In genomic region chr13:103794688-103795543, GRCm38 (mm10) we compare ENCODE assay signal across 16 mouse cellular contexts. TPM values are rescaled to one million over a fixed set of nuclear protein-coding genes. Genes with fewer than 3 reads are reported as not detected.
A peak's percentile ranks its signal among the peaks of the same experiment; 100 is the strongest.
DNase-seq lines count a peak whose midpoint lies in the region; ATAC-seq lines count a peak whose summit lies in the region.
"Had no signal": no experiment of that assay in that cellular context is flagged by ENCODE, and none has a peak within 500 bp of the region (broad histone marks: within the 10 kb centered on the region; RNA-seq: fewer than 3 reads in every experiment).

No protein-coding gene starts in this region.

- peak; percentile 16 to 17 for DNase-seq in layer of hippocampus, postnatal 14 days (ENCODE audit: low spot score in 2 of 2)
- DNase-seq in layer of hippocampus, adult 11-12 months (ENCODE audit: low spot score): no peak
- peak; percentile 40 for DNase-seq in midbrain, embryonic 10.5 days (ENCODE audit: low spot score)
- DNase-seq in adrenal gland, adult 18-20 months (ENCODE audit: low spot score in 2 of 2): no peak
- no peak for DNase-seq in heart, embryonic 10.5 days (ENCODE audit: low spot score)
- no peak for DNase-seq in cerebellum, adult 11-12 months
- DNase-seq: adrenal gland, postnatal 14 days; cerebellum, adult 11 months; heart, adult 2 months; heart, postnatal 4 days; kidney, postnatal 25 days; liver, postnatal 0 days had no signal

- 46% methylated on average over 9 of the region's 9 CpGs for WGBS in forebrain, embryonic 16.5 days
- WGBS in midbrain, embryonic 10.5 days: 63% methylated on average over 9 of the region's 9 CpGs
- WGBS in heart, embryonic 10.5 days: 84% methylated on average over 9 of the region's 9 CpGs

- H3K4me2 ChIP-seq in forebrain, embryonic 16.5 days (ENCODE audit: low read length): no peak overlapping the region
- H3K4me2 ChIP-seq: embryonic facial prominence, embryonic 12.5 days; stomach, embryonic 15.5 days had no signal

- no peaks in the 10 kb centered on the region for H3K9me3 ChIP-seq in forebrain, embryonic 16.5 days (ENCODE audit: control insufficient read depth, low read length)
- H3K9me3 ChIP-seq in midbrain, embryonic 10.5 days (replicated peaks): no peaks in the 10 kb centered on the region
- H3K9me3 ChIP-seq in heart, embryonic 10.5 days: no peaks in the 10 kb centered on the region
- H3K9me3 ChIP-seq: embryonic facial prominence, embryonic 12.5 days; stomach, embryonic 15.5 days had no signal

- H3K36me3 ChIP-seq in forebrain, embryonic 16.5 days (ENCODE audit: control insufficient read depth, insufficient read depth): no peaks in the 10 kb centered on the region
- H3K36me3 ChIP-seq in midbrain, embryonic 10.5 days: no peaks in the 10 kb centered on the region
- H3K36me3 ChIP-seq in heart, embryonic 10.5 days: no peaks in the 10 kb centered on the region
- H3K36me3 ChIP-seq: embryonic facial prominence, embryonic 12.5 days; stomach, embryonic 15.5 days had no signal

- no peaks in the 10 kb centered on the region for H3K27me3 ChIP-seq in forebrain, embryonic 16.5 days (replicated peaks; ENCODE audit: control insufficient read depth, insufficient read depth, low read length)
- H3K27me3 ChIP-seq in midbrain, embryonic 10.5 days (ENCODE audit: low read depth, poor library complexity, severe bottlenecking): no peaks in the 10 kb centered on the region
- no peaks in the 10 kb centered on the region for H3K27me3 ChIP-seq in heart, embryonic 10.5 days (ENCODE audit: insufficient read depth, poor library complexity, severe bottlenecking)
- H3K27me3 ChIP-seq: CH12.LX; embryonic facial prominence, embryonic 12.5 days; stomach, embryonic 15.5 days had no signal

- H3K27ac ChIP-seq in forebrain, embryonic 16.5 days (ENCODE audit: low read length): no peak overlapping the region
- H3K27ac ChIP-seq in midbrain, embryonic 10.5 days (replicated peaks): no peak overlapping the region
- no peak overlapping the region for H3K27ac ChIP-seq in heart, embryonic 10.5 days
- H3K27ac ChIP-seq: embryonic facial prominence, embryonic 12.5 days; heart, adult 2 months; stomach, embryonic 15.5 days had no signal

- peak; percentile 86 for ATAC-seq in forebrain, embryonic 16.5 days
- ATAC-seq: liver, postnatal 0 days had no signal

- no peak overlapping the region for H3K4me3 ChIP-seq in forebrain, embryonic 16.5 days (replicated peaks; ENCODE audit: low read length)
- H3K4me3 ChIP-seq in midbrain, embryonic 10.5 days: no peak overlapping the region
- H3K4me3 ChIP-seq in heart, embryonic 10.5 days: no peak overlapping the region
- H3K4me3 ChIP-seq: embryonic facial prominence, embryonic 12.5 days; heart, adult 2 months; stomach, embryonic 15.5 days had no signal

- 0 out of 2 replicates have a peak, but pooled peaks cover 3% of the 10 kb centered on the region for H3K4me1 ChIP-seq in forebrain, embryonic 16.5 days (replicated peaks; ENCODE audit: control insufficient read depth, insufficient read depth, low read length)
- H3K4me1 ChIP-seq in midbrain, embryonic 10.5 days: peaks cover 12% of the 10 kb centered on the region
- H3K4me1 ChIP-seq in heart, embryonic 10.5 days: no peaks in the 10 kb centered on the region
- H3K4me1 ChIP-seq: embryonic facial prominence, embryonic 12.5 days; stomach, embryonic 15.5 days had no signal

- no peak overlapping the region for H3K9ac ChIP-seq in forebrain, embryonic 16.5 days (replicated peaks; ENCODE audit: low read depth, low read length)
- H3K9ac ChIP-seq: embryonic facial prominence, embryonic 12.5 days; liver, postnatal 0 days; stomach, embryonic 15.5 days had no signal

RNA-seq across cellular contexts. Expression of gene Srek1, which starts 20.5 kb away (rescaled TPM):
- total RNA-seq in layer of hippocampus, postnatal 14 days (2021): 10 to 100 TPM; 78.8 to 99.9 TPM
- polyA plus RNA-seq in forebrain, embryonic 16.5 days (2015; fragmentation: Nextera tagmentation; extraction: Ambion mirVana): 76.0 and 77.5 TPM in 2 replicates
- 89.4 and 92.1 TPM in 2 replicates for polyA plus RNA-seq in midbrain, embryonic 10.5 days (2016; fragmentation: Nextera tagmentation; extraction: Ambion mirVana)
- total RNA-seq in adrenal gland, adult 18-20 months (2021): 10 to 100 TPM; 52.9 to 56.0 TPM
- polyA plus RNA-seq in heart, embryonic 10.5 days (2016; fragmentation: Nextera tagmentation; extraction: Ambion mirVana): 58.3 and 63.2 TPM in 2 replicates

Comparison
In these comparisons a context has a peak if more than half of its experiments do, and no peak if none do; other contexts are left out.
1. DNase-seq: peak in layer of hippocampus, postnatal 14 days (2 of 2) and midbrain, embryonic 10.5 days (single experiment); none in layer of hippocampus, adult 11-12 months (single experiment), adrenal gland, adult 18-20 months (0 of 2), heart, embryonic 10.5 days (single experiment) and cerebellum, adult 11-12 months (single experiment).